Mouse (Mus musculus) liver, postnatal 0 days (tissue): ENCODE data around the gene Msx3. TPM values are rescaled to one million over a fixed set of nuclear protein-coding genes. Genes with fewer than 3 reads are reported as not detected.
A peak's percentile ranks its signal among the peaks of the same experiment; 100 is the strongest.

Experiments
- ATAC-seq: fragments of 200-750 bp; cut with Nextera tagmentation; 2 replicates; pipeline ENCODE4 v1.8.0; 2017; ENCODE audit warnings: mild to moderate bottlenecking, moderate library complexity
- DNase-seq: peaks from one replicate; pipeline ENCODE4 v3.0.0-alpha.2; 2016
- H3K27ac ChIP-seq: fragments of 300-500 bp; sonication (generic); 2 replicates; pipeline ENCODE4 v1.5.1; 2014; ENCODE audit warnings: antibody characterized with exemption, moderate library complexity, mild to moderate bottlenecking, low read depth
- H3K27me3 ChIP-seq: fragments of 300-500 bp; sonication (generic); 2 replicates; pipeline ENCODE4 v1.6.1; 2014; ENCODE audit warnings: low read length, control low read depth, mixed read lengths; ENCODE audit not compliant: insufficient read depth
- H3K36me3 ChIP-seq: fragments of 300-500 bp; sonication (generic); replicated peaks from 2 replicates; pipeline ENCODE4 v1.6.1; 2014; ENCODE audit warnings: mild to moderate bottlenecking, control low read depth, low read length, moderate library complexity, mixed read lengths; ENCODE audit not compliant: insufficient read depth
- H3K4me1 ChIP-seq: fragments of 300-500 bp; sonication (generic); 2 replicates; pipeline ENCODE4 v1.6.1; 2014; ENCODE audit warnings: antibody characterized with exemption, mild to moderate bottlenecking, control low read depth; ENCODE audit not compliant: insufficient read depth
- H3K4me2 ChIP-seq: fragments of 300-500 bp; sonication (generic); 2 replicates; pipeline ENCODE4 v1.6.1; 2014; ENCODE audit warnings: low read depth, mild to moderate bottlenecking, low read length, moderate library complexity, mixed read lengths
- H3K4me3 ChIP-seq: fragments of 300-500 bp; sonication (generic); 2 replicates; pipeline ENCODE4 v1.5.1; 2014; ENCODE audit warnings: low read depth, low read length
- H3K9ac ChIP-seq: fragments of 300-500 bp; sonication (generic); replicated peaks from 2 replicates; pipeline ENCODE4 v1.6.1; 2014; ENCODE audit warnings: mild to moderate bottlenecking, moderate library complexity
- H3K9me3 ChIP-seq: fragments of 300-500 bp; sonication (generic); 2 replicates; pipeline ENCODE4 v1.6.1; 2016; ENCODE audit warnings: mild to moderate bottlenecking, control low read depth, low read length, mixed read lengths
- CTCF ChIP-seq: sonication (generic); IDR thresholded peaks from 2 replicates; pipeline ENCODE4 v1.5.1; 2016; ENCODE audit warnings: antibody characterized with exemption, low read depth
- EP300 ChIP-seq: IDR thresholded peaks from 2 replicates; pipeline ENCODE4 v1.6.1; 2016; ENCODE audit warnings: antibody characterized with exemption, low read depth, mild to moderate bottlenecking
- WGBS: fragments of 180-500 bp; shearing (Covaris S2); extraction: QIAGEN DNeasy Blood & Tissue Kit; methylation state at CpG from one replicate; pipeline ENCODE4 v1.1.7; 2014; ENCODE audit not compliant: insufficient replicate concordance; 5-methylcytosine and 5-hydroxymethylcytosine counted together
- polyA plus RNA-seq: library from polyadenylated mRNA; unstranded; fragments of >200 nt; fragmentation: Nextera tagmentation; extraction: Ambion mirVana; gene quantifications from 2 replicates; pipeline ENCODE4 v1.2.1, GENCODE M21; 2015

Msx3 gene
- polyA plus RNA-seq, 1 experiment from 2014 or later, result not detected

- no peak overlapping the region for H3K27ac ChIP-seq
- 79% methylated on average over 10 of the region's 10 CpGs for WGBS
- no peak overlapping the region for H3K4me3 ChIP-seq
Observed at GRCm38 (mm10) chr7:140090601-140091000, 41.7 kb upstream of the Msx3 start.

GRCm38 (mm10) chr7:140082242-140082678 is 33.4 kb upstream of the Msx3 start, which contains the start of gene Caly:
TSS of gene Caly (minus strand) at chr7:140082548.
- no peaks in the 10 kb centered on the region for H3K4me1 ChIP-seq
- peaks cover 35% of the 10 kb centered on the region for H3K27me3 ChIP-seq
- no peak within 1 kb of the TSS for H3K27ac ChIP-seq
- no peaks in the 10 kb centered on the region for H3K36me3 ChIP-seq
- WGBS, result 9% methylated on average over 18 of the region's 18 CpGs
- no peaks in the 10 kb centered on the region for H3K9me3 ChIP-seq
- ATAC-seq, result no peak
- H3K4me2 ChIP-seq, result no peak within 1 kb of the TSS
- no peak within 1 kb of the TSS for H3K4me3 ChIP-seq
- TF ChIP-seq EP300 (no peak), CTCF (peak; percentile 43)
- H3K9ac ChIP-seq, result no peak within 1 kb of the TSS
- DNase-seq, result peak; percentile 45

More at GRCm38 (mm10) chr7:140090601-140091000, 41.7 kb upstream of the Msx3 start:
- no peaks in the 10 kb centered on the region for H3K27me3 ChIP-seq
- peaks cover 7% of the 10 kb centered on the region for H3K4me1 ChIP-seq
- no peak overlapping the region for H3K9ac ChIP-seq
- H3K36me3 ChIP-seq, result no peaks in the 10 kb centered on the region
- H3K4me2 ChIP-seq, result no peak overlapping the region
- TF ChIP-seq EP300 (no peak), CTCF (no peak)
- H3K9me3 ChIP-seq, result no peaks in the 10 kb centered on the region
- DNase-seq (no peak), ATAC-seq (no peak)

GRCm38 (mm10) chr7:140081408-140082241 is 32.7 kb upstream of the Msx3 start:
- ATAC-seq, result no peak
- WGBS, result 20% methylated on average over 20 of the region's 20 CpGs

GRCm38 (mm10) chr7:140080503-140081156 is 31.7 kb upstream of the Msx3 start:
- no peak overlapping the region for H3K4me3 ChIP-seq
- ATAC-seq (0 out of 2 replicates have a peak, but pooled peaks have one; percentile 29), DNase-seq (peak; percentile 65)
- H3K4me2 ChIP-seq, result no peak overlapping the region
- 5% methylated on average over 24 of the region's 24 CpGs for WGBS
- no peak for TF ChIP-seq EP300
- peaks cover 35% of the 10 kb centered on the region for H3K27me3 ChIP-seq
- H3K36me3 ChIP-seq, result no peaks in the 10 kb centered on the region
- no peaks in the 10 kb centered on the region for H3K9me3 ChIP-seq
- H3K4me1 ChIP-seq, result no peaks in the 10 kb centered on the region
- H3K27ac ChIP-seq, result no peak overlapping the region
- no peak overlapping the region for H3K9ac ChIP-seq

More at GRCm38 (mm10) chr7:140081408-140082241, 32.7 kb upstream of the Msx3 start:
- TF ChIP-seq CTCF (no peak), EP300 (no peak)
- H3K27me3 ChIP-seq, result peaks cover 35% of the 10 kb centered on the region
- no peak overlapping the region for H3K4me2 ChIP-seq
- H3K9me3 ChIP-seq, result no peaks in the 10 kb centered on the region
- H3K27ac ChIP-seq, result no peak overlapping the region
- no peak overlapping the region for H3K4me3 ChIP-seq
- no peak overlapping the region for H3K9ac ChIP-seq
- no peak for DNase-seq
- no peaks in the 10 kb centered on the region for H3K36me3 ChIP-seq
- no peaks in the 10 kb centered on the region for H3K4me1 ChIP-seq

GRCm38 (mm10) chr7:140078711-140079110 is 29.8 kb upstream of the Msx3 start:
- Histone ChIP-seq H3K4me1 (no peaks in the 10 kb centered on the region), H3K27ac (no peak overlapping the region), H3K4me2 (no peak overlapping the region), H3K36me3 (no peaks in the 10 kb centered on the region), H3K9ac (no peak overlapping the region), H3K9me3 (no peaks in the 10 kb centered on the region), H3K4me3 (no peak overlapping the region), H3K27me3 (peaks cover 35% of the 10 kb centered on the region)
- peak; percentile 88 for TF ChIP-seq CTCF
- TF ChIP-seq EP300, result no peak
- ATAC-seq (peak; percentile 40; the same call in 1 of the 2 replicates), DNase-seq (peak; percentile 84)
- WGBS, result 2% methylated on average over 5 of the region's 5 CpGs

GRCm38 (mm10) chr7:140077698-140078097 is 28.8 kb upstream of the Msx3 start:
- no peak overlapping the region for H3K4me2 ChIP-seq
- TF ChIP-seq EP300 (no peak), CTCF (no peak)
- peaks cover 35% of the 10 kb centered on the region for H3K27me3 ChIP-seq
- no peak overlapping the region for H3K4me3 ChIP-seq
- H3K36me3 ChIP-seq, result no peaks in the 10 kb centered on the region
- WGBS, result 59% methylated on average over 6 of the region's 6 CpGs
- H3K27ac ChIP-seq, result no peak overlapping the region
- no peaks in the 10 kb centered on the region for H3K9me3 ChIP-seq
- DNase-seq (no peak), ATAC-seq (no peak)
- no peak overlapping the region for H3K9ac ChIP-seq
- no peaks in the 10 kb centered on the region for H3K4me1 ChIP-seq
